Mouse (Mus musculus) c-Kit-positive CD71-positive TER-119-negative erythroid progenitor cells, embryonic 14.5 days (primary cell): ENCODE measurements around the gene Psmc5.

Experiments
- DNase-seq: peaks from one replicate; pipeline ENCODE4 v3.0.0-alpha.2; 2013; ENCODE audit warnings: low read depth

Gene Psmc5

DNA sequence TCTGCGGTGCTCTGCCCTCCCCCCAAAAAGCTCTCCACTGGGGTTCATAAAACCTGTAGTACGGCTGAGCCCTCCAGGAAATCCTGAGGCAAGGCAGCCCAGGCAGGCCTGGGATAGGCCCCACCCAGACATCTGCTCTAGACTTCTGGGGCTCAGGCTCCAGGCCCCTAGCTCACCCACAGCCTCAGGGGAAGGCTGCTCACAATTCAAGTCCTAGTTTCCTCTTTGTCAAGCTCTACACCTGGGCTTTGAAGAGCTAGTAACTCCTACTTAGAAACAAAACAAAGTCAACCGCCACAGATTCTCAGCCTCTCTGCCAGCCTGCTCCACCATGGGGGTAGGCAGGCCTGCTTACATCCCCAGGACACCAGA, 13.1 kb downstream of the Psmc5 start:
- DNase-seq, result no peak

DNA sequence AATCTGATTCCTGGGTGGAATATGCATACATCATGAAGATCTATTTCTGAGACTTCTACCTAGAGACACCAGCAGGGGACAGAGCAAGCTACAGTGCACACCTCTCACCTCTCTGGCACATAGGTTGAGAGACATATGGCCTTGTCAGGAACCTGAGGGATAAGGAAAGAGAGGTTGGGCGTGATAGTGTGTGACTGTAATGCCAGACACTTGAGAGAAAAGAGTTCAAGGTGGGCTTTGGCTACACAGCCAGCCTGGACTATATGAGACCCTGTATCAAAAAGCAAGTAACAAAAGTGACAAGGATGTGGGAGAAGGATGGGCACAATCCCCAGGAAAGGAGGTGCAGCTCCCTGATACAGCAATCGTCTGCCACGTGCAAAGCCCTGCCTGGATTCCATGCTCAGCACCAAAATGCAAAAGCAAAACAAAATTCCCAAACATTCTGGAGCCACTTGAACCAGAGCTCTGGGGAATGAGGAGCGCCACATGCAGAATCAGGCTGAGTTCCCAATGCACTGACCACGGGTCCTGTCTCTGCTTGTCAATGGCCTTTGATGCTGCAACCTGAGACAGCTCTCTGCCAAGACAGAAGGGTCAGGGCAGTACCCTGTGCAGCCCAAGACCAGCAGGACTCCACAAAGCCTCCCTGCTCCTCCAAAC, 15.3 kb downstream of the Psmc5 start:
- no peak for DNase-seq

DNA sequence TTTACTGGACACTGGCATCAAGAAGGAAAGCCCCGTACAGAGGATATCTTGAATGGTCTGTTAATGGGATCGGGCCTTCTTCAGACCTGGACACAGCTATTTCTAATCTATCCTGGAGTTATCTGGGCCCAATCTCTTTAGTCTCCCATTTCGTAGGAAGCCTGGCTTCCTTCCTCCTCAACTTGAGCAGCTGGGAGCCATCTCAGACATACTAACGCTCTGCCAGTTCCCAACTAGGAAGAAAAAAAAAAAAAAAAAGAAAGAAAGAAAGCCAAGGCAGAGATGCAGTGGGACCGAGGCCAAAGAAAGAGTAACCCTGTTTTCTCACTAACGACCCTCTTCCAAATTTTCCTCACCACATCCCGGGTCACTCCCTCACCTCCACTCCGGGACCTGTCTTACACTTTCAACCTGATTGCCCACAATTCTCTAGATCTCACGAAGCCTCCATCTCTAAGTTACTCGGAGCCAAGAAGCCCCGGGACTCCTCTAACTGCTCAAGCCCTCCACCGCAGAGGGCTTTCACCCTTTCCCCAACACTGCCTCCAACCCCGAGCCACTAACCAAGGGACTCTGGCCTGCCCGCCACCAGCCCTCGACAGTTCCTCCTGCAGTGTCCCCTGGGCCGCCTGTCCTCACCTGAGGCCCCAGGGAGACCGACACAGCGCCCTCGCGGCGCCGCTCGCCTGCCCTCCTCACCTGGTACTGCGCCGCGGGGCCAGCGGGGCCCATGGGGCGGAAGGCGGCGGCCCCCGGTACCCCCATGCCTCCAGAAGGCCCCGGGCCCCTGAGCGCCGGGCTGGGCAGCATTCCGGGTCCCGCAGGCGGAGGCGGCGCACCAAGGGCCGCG, 16.1 kb downstream of the Psmc5 start:
- DNase-seq, result no peak

DNA sequence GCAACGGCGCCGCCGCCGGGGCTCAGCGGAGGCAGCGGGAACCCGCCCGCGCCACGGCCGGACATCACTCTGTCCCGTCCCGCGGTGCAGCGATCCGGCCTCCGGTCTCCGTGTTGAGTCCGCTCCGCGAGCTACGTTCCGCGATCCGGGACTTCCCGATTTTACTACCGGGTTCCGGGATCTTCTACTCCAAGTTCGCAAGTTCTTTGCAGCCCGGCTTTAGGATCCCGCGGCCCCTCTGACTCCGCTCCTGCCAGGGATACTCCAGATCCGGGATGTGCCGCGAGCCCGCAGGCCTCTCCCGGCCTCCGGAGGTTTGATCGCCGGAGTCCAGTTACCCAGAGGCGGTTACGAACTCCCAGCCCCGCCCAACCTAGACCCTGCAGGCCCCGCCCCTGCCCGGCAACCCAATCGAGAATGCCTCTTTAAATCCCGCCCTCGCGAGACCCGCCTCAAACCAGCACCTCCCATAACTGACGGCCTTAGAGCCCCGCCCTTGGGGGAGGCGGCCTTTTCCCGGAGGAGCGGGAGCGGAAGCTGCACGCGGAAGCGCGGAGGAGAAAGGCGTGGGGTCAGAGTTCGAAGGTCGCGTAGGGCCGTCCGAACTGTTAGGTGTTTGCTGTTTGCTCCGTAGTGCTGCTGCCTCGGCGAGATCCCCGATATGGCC, 16.8 kb downstream of the Psmc5 start, which contains the start of gene Smarcd2:
Gene Smarcd2, minus strand, starts transcription at position 329 of the 667 bp plus-strand sequence.
- DNase-seq, result peak; percentile 98

DNA sequence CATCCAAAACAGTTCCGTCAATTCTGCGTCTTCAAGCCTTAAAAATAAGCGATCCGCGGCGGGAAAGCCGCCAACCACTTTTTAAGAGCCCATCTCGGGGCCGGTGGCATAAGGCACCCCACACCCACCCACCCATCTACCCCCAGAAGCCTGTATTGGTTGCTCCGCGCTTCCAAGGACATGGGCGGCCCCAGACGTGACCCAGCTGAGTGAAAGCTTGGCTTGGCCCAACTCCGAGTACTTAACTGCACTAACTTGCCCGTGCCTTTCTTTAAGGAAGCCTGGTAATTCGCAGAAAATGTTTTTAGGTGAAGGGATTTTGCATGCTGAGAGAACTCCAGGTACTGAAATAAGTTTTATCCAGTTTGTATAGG, 17.3 kb downstream of the Psmc5 start:
- DNase-seq, result no peak

DNA sequence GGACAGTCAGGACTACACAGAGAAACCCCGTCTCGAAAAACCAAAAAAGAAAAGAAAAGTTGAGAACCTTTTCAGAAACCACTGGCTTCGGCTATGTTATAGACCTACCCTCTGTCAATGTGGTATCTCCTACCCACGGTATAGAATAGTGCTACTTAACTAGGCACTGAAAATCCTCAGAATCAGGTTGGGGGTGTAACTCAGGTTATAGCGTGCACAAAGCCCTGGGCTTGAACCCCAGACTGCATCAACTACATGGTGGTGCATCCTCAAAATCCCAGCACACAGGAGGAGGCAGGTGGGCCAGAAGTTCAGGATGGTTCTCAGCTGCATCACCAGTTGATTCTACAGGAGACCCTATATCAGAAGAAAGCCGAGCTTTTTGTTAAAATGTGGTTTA, 17.9 kb downstream of the Psmc5 start:
- no peak for DNase-seq

DNA sequence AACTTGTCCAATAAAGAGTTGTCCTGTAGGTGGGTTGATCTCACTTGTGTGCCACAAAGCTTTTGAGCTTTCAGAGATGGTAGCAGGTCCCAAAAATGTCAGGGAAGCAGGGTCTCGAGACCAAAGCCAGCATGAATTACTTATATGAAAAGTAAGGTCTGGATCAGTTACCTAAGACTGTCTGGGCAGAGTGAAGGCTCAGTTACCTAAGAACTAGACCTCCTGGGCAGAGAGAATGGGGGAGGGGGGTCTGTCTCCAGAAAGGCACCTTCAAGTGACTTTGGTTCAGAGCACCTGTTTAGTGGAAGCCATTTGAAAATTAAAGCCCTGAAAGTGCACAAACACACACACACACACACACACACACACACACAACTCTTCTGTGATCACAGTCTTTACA, 18.4 kb downstream of the Psmc5 start:
- no peak for DNase-seq

DNA sequence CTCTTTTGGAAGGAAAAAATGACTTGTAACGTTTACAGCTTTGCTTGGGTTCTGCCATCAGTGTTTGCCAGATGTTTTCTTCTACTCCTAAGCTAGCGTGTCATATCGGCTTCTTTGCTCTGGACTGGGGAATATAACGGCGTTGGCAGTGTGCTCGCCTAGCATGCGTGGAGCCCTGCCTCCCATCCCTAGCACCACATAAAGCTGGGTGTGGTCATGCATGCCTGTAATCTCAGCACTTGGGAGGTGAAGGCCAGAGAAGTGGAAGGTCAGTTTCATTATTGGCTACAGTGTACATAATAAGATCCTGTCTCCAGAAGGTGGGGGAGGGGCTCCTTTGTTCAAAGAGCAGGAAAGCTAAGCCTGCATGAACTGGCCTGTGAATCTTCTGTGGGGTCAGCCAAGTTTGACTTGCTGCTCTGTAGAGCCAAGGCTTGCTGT, 19.0 kb downstream of the Psmc5 start:
- no peak for DNase-seq

DNA sequence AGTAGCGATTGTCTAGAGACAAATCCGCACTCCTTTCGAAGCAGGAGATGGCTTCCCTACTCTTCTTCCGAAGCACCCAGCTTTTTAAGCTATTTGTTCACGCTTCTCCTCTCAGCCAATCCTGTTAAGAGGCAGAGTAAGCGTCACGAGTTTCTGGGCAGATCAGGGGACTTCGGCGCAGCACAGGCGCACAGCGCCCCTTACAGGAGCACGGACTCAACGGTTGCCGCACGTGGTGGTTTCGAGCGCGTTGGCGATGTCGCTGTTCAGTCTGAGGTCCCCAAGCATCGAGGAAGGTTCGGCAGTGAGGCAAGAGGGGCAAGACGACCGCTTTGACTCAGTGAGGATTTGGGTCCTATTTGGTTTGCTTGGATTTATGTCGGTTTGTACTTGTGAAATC, 20.5 kb downstream of the Psmc5 start, which contains the start of gene Tcam1:
Gene Tcam1, plus strand, starts transcription at position 219 of the 400 bp plus-strand sequence.
- peak; percentile 92 for DNase-seq

DNA sequence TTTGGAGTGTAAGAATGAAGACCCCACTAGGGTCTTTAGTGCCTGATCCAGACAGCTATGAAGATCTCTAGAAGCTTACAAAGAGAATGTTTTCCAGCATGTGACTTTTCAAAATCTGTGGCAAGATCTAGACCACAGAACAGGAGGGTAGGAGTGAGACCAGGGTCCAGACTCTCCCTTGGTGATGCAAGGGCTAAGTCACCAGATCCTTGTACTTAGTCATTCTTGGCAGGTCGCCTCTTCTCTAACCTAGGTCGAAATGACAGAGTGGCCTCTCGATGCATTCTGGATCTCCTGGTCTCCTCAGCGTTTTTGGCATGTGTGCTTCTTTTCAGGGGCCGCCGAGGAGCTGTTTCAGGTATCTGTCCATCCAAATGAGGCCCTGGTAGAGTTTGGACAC, 26.5 kb downstream of the Psmc5 start:
- no peak for DNase-seq

DNA sequence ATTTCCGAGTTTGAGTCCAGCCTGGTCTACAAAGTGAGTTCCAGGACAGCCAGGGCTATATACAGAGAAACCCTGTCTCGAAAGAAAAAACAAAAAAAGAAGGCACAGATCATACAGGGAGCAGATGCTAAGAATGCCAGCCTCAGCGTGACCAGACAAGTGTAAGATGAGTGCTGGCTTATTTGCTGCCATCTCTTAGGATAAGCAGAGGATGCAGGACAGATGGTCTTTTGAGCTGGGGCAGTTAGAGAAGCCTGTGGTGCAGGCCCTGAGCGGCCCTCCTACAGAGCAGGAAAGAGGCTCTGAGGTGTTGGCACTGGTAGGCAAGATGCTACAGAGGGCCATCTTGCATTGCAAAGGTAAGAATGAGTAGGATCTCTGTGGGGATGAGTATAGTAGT, 27.4 kb downstream of the Psmc5 start:
- DNase-seq, result no peak

DNA sequence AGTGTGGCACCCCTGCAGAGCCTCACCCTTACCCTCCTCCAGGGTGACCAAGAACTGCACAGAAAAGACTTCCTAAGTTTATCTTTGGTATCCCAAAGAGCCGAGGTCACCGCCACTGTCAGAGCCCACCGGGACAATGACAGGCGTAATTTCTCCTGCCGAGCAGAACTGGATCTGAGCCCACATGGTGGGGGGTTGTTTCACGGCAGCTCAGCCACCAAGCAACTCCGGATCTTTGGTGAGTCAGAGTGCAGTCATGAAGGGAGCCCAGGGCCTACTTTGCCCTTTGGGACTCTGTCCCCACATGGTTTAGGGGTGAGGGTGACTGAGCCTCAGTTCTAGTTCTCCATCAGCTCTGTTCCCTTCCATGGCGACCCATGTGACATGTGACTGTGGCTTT, 28.2 kb downstream of the Psmc5 start:
- DNase-seq, result no peak

DNA sequence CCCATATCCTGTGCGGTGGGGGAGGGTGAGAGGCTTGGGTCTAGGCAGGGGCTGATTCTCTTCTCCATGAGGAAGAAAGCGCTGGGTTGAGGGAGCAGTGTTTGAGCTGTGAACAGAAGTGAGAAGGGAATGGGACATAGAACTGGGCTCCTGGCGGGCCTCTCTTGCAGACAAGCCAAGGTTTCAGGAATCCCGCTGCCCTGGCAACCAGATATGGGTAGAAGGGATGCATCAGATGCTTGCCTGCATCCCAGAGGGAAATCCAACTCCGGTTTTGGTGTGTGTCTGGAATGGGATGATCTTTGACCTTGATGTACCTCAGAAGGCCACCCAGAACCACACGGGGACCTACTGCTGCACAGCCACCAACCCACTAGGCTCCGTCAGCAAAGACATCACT, 30.3 kb downstream of the Psmc5 start:
- DNase-seq, result no peak

DNA sequence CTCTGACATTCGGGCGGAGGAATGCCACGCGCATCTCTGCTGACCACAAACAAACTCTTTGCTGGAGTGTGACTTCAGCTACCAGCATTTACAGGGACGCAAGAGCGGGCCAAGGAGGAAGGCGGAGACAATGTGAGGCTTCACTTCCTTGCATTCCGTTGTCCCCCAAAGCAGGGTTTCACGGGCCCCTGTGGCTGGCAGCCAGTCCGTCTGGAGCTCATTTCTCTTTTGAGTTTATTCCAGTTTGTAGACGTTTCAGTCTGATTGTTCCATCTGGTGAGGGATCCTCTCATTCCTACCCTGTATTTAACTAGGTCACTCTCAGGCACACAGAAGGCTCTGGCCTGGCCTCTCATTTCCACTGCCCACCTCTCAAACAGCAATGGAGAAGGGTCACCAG, 31.0 kb downstream of the Psmc5 start:
- no peak for DNase-seq

DNA sequence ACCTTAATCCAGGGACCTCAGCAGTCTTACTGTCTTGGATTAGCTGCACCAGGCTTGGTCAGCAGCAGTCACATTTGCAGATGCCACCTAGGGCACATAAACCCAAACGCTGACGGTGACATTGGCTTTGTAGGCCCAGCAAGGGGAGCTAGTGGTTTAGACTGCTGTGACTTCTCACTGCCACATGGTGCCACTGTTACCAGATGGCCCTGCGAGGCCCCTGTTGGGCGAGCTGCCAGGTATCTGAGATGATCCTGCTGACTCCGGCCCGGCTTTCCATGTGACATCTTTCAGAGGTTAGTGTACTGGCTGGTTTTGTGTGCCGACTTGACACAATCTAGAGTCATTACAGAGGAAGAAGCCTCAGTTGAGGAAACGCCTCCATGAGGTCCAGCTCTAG, 33.4 kb downstream of the Psmc5 start:
- no peak for DNase-seq

DNA sequence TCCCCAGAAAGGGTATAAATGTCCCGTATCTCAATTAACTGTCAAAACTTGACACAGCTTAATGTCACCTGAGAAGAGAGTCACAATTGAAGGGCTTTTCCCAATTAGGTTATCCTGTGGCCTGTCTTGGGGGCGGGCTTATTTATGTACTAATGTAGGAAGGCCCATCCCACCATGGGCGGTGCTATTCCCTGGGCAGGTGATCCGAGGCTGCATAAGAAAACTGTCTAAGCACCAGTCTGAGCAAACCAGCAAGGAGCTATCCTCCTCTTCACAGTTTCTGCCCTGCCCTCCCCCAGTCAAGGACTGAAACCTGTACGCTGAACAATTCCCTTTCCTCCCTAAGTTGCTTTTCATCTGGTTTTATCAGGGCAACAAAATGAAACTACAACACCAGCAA, 34.4 kb downstream of the Psmc5 start:
- no peak for DNase-seq

DNA sequence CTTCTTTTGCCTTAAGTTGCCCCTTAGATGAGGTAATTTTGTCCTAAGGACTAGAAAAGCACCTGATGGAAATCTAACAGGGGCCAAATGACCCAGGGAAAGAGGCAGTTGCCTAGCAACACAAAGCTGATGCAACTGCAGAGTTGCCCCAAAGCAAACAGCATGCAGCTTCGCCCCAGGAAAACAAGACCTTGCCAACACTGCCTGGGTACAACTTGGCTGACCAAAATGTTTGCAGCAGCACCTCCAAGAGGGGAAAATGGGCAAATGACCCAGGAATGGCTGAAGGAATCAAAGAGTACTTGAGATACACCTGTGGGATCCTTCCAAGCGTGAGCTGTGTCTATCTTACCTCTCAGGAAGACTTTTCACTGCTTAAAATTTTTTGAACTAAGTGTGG, 35.9 kb downstream of the Psmc5 start:
- no peak for DNase-seq

DNA sequence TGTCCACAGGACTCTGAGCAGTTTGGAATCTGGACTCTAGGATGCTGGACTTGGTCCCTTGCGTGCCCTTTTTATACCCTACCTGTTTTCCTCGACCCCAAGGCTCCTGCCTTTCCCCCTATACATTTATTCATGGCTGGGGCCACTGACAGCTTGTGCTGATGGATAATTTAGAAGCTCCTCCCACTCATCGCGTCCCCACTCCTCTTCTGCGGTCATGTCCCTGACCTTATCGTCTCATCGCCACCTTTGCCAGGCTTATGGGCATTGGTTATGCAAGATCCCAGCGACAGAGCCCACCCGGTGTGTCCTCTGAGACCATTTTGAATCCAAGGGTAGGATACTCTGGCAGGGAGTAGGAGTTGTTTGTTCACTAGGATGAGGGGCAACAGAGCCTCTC, 45.8 kb downstream of the Psmc5 start, which contains the start of gene Gh:
Gene Gh, minus strand, starts transcription at position 101 of the 400 bp plus-strand sequence.
- no peak for DNase-seq

DNA sequence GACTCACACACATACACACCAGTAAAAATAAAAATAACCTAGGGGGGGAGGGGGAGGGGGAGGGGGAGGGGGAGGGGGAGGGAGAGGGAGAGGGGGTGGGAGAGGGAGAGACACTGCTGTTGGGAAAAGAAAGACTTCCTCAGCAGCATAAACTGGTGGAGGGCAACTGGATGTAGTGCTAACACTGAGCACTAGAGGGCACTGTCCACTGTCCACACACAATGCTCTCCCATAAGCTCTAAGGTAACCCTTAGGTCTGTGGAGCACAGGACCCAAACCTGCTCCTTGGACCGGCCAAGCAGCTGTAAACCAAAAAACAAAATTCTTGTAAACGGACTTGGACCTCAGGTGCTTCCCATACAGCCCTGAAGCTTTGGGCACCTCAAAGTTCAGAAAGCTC, 46.7 kb downstream of the Psmc5 start:
- peak; percentile 42 for DNase-seq

DNA sequence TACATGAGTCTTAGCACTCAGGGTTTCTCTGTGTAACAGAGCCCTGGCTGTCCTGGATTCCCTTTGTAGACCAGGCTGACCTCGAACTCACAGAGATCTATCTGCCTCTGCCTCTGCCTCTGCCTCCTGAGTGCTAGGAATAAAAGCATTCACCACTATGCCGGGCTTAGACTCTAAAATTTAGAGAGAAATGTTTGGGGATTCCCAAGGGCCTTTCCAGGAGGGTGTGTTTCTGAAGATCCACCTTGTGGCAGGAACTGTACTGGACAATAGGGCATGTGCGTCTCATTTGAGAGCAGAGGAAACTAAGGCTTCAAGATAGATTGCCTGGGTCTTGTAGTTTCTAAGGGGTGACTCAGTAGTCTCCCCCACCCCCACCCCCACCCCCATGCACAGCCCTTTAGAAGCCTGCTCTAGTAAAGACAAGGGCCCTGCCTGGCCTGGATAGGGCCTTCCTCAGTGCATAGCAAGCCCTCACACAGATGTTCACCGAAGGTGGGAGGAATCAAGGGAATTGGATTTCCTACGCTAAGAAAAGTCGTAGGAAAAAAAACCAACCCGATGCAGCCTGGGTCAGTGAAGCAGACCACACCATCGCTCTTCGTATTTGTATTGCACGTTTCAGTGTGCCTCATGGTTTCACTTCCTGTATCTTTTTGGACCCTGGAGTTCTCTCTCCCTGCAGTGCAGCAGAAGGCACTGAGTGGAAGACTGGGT, 49.6 kb downstream of the Psmc5 start:
- no peak for DNase-seq

DNA sequence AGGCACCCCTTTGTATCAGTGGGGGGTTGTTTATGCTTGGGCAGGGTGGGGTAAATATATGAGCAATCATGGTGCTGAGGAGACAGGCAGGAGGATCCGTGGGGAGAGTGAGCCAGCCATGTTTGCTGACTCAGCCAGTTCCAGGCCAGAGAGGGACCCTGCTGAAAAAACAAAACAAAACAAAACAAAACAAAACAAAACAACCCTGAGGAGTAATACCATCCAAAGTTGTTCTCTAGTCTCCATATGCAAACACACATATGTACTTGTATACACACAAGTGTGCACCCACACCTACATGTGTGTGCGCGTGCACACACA, 50.1 kb downstream of the Psmc5 start:
- DNase-seq, result no peak

DNA sequence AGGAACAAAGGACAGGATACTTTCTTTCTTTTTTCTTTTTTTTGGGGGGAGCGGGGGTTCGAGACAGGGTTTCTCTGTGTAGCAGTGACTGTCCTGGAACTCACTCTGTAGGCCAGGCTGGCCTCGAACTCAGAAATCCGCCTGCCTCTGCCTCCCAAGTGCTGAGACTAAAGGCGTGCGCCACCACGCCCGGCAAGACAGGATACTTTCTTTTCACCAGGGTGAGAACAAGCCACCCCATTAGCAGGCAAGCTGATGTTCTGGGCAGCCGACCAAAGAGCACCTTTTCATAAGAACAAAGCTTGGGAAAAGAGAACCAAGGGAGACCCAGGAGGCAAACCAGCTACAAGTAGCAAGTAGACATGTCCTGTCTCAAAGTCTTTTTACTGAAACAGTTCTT, 50.8 kb downstream of the Psmc5 start:
- DNase-seq, result no peak

DNA sequence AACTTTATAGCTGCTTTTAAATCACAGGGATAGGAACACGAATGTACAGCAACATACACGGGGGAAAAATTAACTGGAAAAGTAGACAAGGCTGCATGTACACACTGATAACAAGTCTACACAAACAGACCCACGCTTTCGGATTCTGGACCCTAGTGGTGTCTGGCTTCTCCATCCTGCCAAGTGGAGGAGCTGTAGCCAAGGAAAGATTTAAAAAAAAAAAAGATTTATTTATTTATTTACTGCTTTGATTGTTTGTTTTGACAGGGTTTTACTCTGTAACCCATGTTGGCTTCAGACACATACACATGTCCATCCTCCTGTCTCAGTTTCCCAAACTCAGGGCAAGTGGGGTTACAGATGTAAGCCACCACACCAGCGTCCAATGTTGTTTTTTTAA, 51.5 kb downstream of the Psmc5 start:
- DNase-seq, result no peak
